Mouse (Mus musculus) liver, postnatal 0 days (tissue): ENCODE results near the gene Mroh2a. TPM values are rescaled to one million over a fixed set of nuclear protein-coding genes. Genes with fewer than 3 reads are reported as not detected.

Source experiments
- ATAC-seq: fragments of 200-750 bp; cut with Nextera tagmentation; 2 replicates; pipeline ENCODE4 v1.8.0; 2017; ENCODE audit warnings: mild to moderate bottlenecking, moderate library complexity
- DNase-seq: peaks from one replicate; pipeline ENCODE4 v3.0.0-alpha.2; 2016
- H3K27ac ChIP-seq: fragments of 300-500 bp; sonication (generic); 2 replicates; pipeline ENCODE4 v1.5.1; 2014; ENCODE audit warnings: antibody characterized with exemption, moderate library complexity, mild to moderate bottlenecking, low read depth
- H3K27me3 ChIP-seq: fragments of 300-500 bp; sonication (generic); 2 replicates; pipeline ENCODE4 v1.6.1; 2014; ENCODE audit warnings: low read length, control low read depth, mixed read lengths; ENCODE audit not compliant: insufficient read depth
- H3K36me3 ChIP-seq: fragments of 300-500 bp; sonication (generic); replicated peaks from 2 replicates; pipeline ENCODE4 v1.6.1; 2014; ENCODE audit warnings: mild to moderate bottlenecking, control low read depth, low read length, moderate library complexity, mixed read lengths; ENCODE audit not compliant: insufficient read depth
- H3K4me1 ChIP-seq: fragments of 300-500 bp; sonication (generic); 2 replicates; pipeline ENCODE4 v1.6.1; 2014; ENCODE audit warnings: antibody characterized with exemption, mild to moderate bottlenecking, control low read depth; ENCODE audit not compliant: insufficient read depth
- H3K4me2 ChIP-seq: fragments of 300-500 bp; sonication (generic); 2 replicates; pipeline ENCODE4 v1.6.1; 2014; ENCODE audit warnings: low read depth, mild to moderate bottlenecking, low read length, moderate library complexity, mixed read lengths
- H3K4me3 ChIP-seq: fragments of 300-500 bp; sonication (generic); 2 replicates; pipeline ENCODE4 v1.5.1; 2014; ENCODE audit warnings: low read depth, low read length
- H3K9ac ChIP-seq: fragments of 300-500 bp; sonication (generic); replicated peaks from 2 replicates; pipeline ENCODE4 v1.6.1; 2014; ENCODE audit warnings: mild to moderate bottlenecking, moderate library complexity
- H3K9me3 ChIP-seq: fragments of 300-500 bp; sonication (generic); 2 replicates; pipeline ENCODE4 v1.6.1; 2016; ENCODE audit warnings: mild to moderate bottlenecking, control low read depth, low read length, mixed read lengths
- CTCF ChIP-seq: sonication (generic); IDR thresholded peaks from 2 replicates; pipeline ENCODE4 v1.5.1; 2016; ENCODE audit warnings: antibody characterized with exemption, low read depth
- EP300 ChIP-seq: IDR thresholded peaks from 2 replicates; pipeline ENCODE4 v1.6.1; 2016; ENCODE audit warnings: antibody characterized with exemption, low read depth, mild to moderate bottlenecking
- WGBS: fragments of 180-500 bp; shearing (Covaris S2); extraction: QIAGEN DNeasy Blood & Tissue Kit; methylation state at CpG from one replicate; pipeline ENCODE4 v1.1.7; 2014; ENCODE audit not compliant: insufficient replicate concordance; 5-methylcytosine and 5-hydroxymethylcytosine counted together
- polyA plus RNA-seq: library from polyadenylated mRNA; unstranded; fragments of >200 nt; fragmentation: Nextera tagmentation; extraction: Ambion mirVana; gene quantifications from 2 replicates; pipeline ENCODE4 v1.2.1, GENCODE M21; 2015

The Mroh2a gene
- polyA plus RNA-seq, 1 experiment from 2014 or later, result 0.61 TPM

- DNase-seq, result peak; percentile 86
- ATAC-seq, result no peak
- 36% methylated on average over 4 of the region's 4 CpGs for WGBS
- Histone ChIP-seq H3K27me3 (no peaks in the 10 kb centered on the region), H3K36me3 (no peaks in the 10 kb centered on the region), H3K4me1 (peaks cover 6% of the 10 kb centered on the region), H3K9me3 (0 out of 2 replicates have a peak, but pooled peaks cover 2% of the 10 kb centered on the region), H3K9ac (no peak overlapping the region), H3K4me2 (no peak overlapping the region), H3K4me3 (no peak overlapping the region), H3K27ac (no peak overlapping the region)
- TF ChIP-seq CTCF (peak; percentile 91), EP300 (no peak)
Observed at GRCm38 (mm10) chr1:88289917-88290316, 63.1 kb downstream of the Mroh2a start.

GRCm38 (mm10) chr1:88290511-88290910, 63.7 kb downstream of the Mroh2a start:
- Histone ChIP-seq H3K4me3 (no peak overlapping the region), H3K4me2 (no peak overlapping the region), H3K9ac (no peak overlapping the region), H3K4me1 (peaks cover 4% of the 10 kb centered on the region), H3K9me3 (peaks cover 3% of the 10 kb centered on the region; the same call in 1 of the 2 replicates), H3K36me3 (no peaks in the 10 kb centered on the region), H3K27me3 (no peaks in the 10 kb centered on the region), H3K27ac (no peak overlapping the region)
- DNase-seq (no peak), ATAC-seq (no peak)
- WGBS, result 59% methylated on average over 1 of the region's 1 CpGs
- no peak for TF ChIP-seq EP300
- TF ChIP-seq CTCF, result no peak

GRCm38 (mm10) chr1:88291409-88292005, 64.7 kb downstream of the Mroh2a start:
- Histone ChIP-seq H3K9me3 (peaks cover 7% of the 10 kb centered on the region; the same call in 1 of the 2 replicates), H3K9ac (no peak overlapping the region), H3K36me3 (no peaks in the 10 kb centered on the region), H3K4me3 (no peak overlapping the region), H3K27me3 (no peaks in the 10 kb centered on the region), H3K4me2 (no peak overlapping the region), H3K27ac (no peak overlapping the region), H3K4me1 (peaks cover 4% of the 10 kb centered on the region)
- DNase-seq, result peak; percentile 22
- WGBS, result 52% methylated on average over 3 of the region's 3 CpGs
- TF ChIP-seq CTCF (no peak), EP300 (no peak)
- no peak for ATAC-seq

- no peaks in the 10 kb centered on the region for H3K27me3 ChIP-seq
- no peak overlapping the region for H3K27ac ChIP-seq
- H3K9ac ChIP-seq, result no peak overlapping the region
- peaks cover 9% of the 10 kb centered on the region; the same call in 1 of the 2 replicates for H3K9me3 ChIP-seq
- 49% methylated on average over 2 of the region's 2 CpGs for WGBS
- no peak overlapping the region for H3K4me2 ChIP-seq
- ATAC-seq (no peak), DNase-seq (no peak)
- H3K4me3 ChIP-seq, result no peak overlapping the region
- no peaks in the 10 kb centered on the region for H3K36me3 ChIP-seq
- peaks cover 3% of the 10 kb centered on the region for H3K4me1 ChIP-seq
- TF ChIP-seq CTCF (no peak), EP300 (no peak)
Observed at GRCm38 (mm10) chr1:88292057-88292456, 65.3 kb downstream of the Mroh2a start.

- Histone ChIP-seq H3K36me3 (no peaks in the 10 kb centered on the region), H3K27ac (no peak overlapping the region), H3K9ac (no peak overlapping the region), H3K4me3 (no peak overlapping the region), H3K27me3 (no peaks in the 10 kb centered on the region), H3K4me1 (no peaks in the 10 kb centered on the region), H3K4me2 (no peak overlapping the region), H3K9me3 (peaks cover 13% of the 10 kb centered on the region)
- ATAC-seq, result no peak
- no peak for DNase-seq
- 21% methylated on average over 1 of the region's 1 CpGs for WGBS
- TF ChIP-seq CTCF (no peak), EP300 (no peak)
Observed at GRCm38 (mm10) chr1:88294650-88295049, 67.9 kb downstream of the Mroh2a start.

- Histone ChIP-seq H3K9me3 (peaks cover 17% of the 10 kb centered on the region), H3K27ac (no peak overlapping the region), H3K4me2 (no peak overlapping the region), H3K4me1 (no peaks in the 10 kb centered on the region), H3K36me3 (no peaks in the 10 kb centered on the region), H3K9ac (no peak overlapping the region), H3K27me3 (no peaks in the 10 kb centered on the region), H3K4me3 (no peak overlapping the region)
- TF ChIP-seq EP300 (no peak), CTCF (no peak)
- 0 out of 2 replicates have a peak, but pooled peaks have one; percentile 12 for ATAC-seq
- peak; percentile 22 for DNase-seq
- 66% methylated on average over 4 of the region's 4 CpGs for WGBS
Observed at GRCm38 (mm10) chr1:88296171-88296920, 69.6 kb downstream of the Mroh2a start.
